Mouse (Mus musculus) gonadal fat pad, adult 2 months (tissue): ENCODE results near the gene Tob2. TPM values are rescaled to one million over a fixed set of nuclear protein-coding genes. Genes with fewer than 3 reads are reported as not detected.
A peak's percentile ranks its signal among the peaks of the same experiment; 100 is the strongest.

Experiments used
- DNase-seq: peaks from one replicate; pipeline ENCODE4 v3.0.0-alpha.2; 2012; ENCODE audit warnings: low read depth
- polyA plus RNA-seq: library from polyadenylated mRNA; depleted of rRNA; stranded (reverse); fragments of >200 nt; gene quantifications from 2 replicates; pipeline ENCODE4 v1.2.3, GENCODE M21; 2012; rRNA removed

Gene Tob2
- polyA plus RNA-seq, 1 experiment = 25.8 TPM

GRCm38 (mm10) chr15:81812287-81812686, 46.3 kb downstream of the Tob2 start:
- no peak for DNase-seq

DNA sequence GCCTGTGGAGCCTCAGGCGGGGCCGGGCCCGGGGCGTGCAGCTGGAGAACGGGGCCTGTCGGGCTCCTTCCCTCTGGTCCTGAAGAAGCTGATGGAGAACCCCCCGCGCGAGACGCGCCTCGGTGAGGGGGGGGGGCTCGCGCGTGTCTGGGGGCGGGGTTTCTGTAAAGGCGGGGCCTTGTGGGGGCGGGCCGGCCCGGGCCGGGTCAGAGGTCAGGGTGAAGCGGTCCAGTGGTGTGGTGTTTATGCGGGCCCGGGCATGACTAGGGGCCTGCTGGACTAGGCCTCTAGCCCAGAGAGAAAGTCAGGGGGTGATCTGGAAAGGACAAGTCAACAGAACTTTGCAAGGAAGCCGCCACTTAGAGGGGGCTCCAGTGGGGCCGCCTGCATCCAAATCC, 47.0 kb downstream of the Tob2 start:
- no peak for DNase-seq

- peak; percentile 78 for DNase-seq
These were observed 47.7 kb downstream of the Tob2 start for GRCm38 (mm10) chr15:81810671-81811598.

DNA sequence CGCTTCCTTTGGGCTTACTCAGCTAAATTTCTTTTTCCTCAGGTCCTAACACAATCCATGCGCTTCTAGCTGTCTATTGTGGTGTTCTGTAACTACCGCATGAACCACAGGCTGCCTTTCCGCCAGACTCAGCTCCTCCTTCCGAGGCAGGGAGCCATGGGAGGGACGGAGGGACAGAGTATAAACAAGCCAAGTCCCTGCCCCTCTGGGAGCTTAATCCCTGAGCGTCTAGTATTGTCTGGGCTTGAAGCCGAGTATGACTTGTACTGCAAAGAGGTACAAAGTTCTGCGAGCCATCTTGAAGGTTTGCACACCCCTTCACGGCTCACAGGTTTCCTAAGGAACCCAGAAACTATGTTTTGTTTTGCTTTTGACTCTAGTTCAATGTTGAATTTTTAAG, 48.4 kb downstream of the Tob2 start:
- DNase-seq = peak; percentile 87

GRCm38 (mm10) chr15:81809550-81809949, 49.0 kb downstream of the Tob2 start:
- DNase-seq = peak; percentile 60

DNA sequence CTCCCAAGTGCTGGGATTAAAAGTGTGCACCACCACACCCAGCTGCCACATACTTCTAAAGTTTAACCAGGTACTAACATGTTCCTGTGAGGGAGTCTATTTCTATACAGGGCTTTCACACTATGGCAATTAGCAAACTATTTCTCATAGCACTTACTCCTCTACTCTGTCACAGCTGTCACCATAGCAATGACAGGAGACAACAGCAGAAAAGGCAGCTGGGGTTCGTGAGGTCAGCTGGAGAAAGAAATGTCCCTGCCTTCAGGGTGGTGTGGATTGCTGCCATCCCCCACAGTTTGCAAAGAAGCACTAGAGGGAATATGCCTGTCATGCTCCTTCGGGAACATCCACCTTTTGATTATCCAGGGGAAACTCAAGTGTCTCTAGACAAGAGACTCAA, 49.8 kb downstream of the Tob2 start:
- no peak for DNase-seq

DNA sequence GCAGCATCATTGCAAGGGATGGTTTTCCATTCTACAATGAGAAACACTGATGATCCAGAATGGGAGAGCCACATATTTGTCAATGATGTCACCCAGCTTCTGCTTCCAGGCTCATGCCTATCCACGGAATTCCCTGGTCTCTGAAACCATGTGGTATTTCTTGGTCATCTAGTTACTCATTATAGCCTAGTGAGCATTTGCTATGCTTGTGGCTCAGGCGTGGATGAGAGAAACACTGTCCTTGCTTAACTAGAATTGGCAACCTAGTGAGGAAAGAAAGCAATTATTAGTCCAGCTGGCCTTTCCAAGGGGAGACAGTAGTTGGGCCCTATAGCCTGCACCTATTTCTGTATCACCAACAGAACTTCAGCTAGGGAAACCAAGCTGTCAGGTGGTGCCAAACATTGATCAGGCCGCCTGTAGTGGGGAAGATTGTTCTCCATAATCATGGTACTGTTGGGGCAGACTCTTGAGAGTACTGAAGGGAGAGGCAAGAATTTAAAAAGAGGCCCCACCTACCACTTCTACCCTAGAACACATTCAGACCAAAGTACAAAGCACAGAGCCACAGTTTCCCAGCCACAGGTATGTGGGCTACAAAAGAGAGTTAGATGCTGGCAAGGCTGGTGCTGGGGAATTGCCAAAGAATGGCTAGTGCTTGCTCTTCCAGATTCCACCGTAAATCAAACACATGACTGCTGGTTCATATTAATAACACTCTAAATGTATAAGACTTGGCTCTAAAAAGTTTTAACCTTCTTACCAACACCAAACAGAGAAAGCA, 51.8 kb downstream of the Tob2 start:
- DNase-seq = peak; percentile 67

DNA sequence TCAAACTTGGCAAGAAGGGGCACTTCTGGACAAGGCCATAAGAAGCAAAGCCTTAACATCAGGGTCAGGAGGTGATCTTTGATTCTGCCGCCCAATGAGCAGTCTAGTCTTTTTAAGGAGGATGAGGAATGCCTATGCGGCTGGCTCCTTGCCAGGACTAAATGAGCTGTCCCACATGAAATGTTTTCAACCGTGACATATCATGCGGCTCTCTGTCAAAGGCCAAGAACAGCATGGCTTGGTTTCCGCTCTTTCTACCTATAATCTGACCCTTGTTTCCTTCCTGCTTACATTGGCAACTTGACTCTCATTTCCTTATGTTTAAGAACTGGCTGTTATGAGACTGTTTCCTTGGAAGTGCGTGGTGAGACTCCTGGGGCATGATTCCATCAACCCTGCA, 53.0 kb downstream of the Tob2 start:
- DNase-seq = no peak

DNA sequence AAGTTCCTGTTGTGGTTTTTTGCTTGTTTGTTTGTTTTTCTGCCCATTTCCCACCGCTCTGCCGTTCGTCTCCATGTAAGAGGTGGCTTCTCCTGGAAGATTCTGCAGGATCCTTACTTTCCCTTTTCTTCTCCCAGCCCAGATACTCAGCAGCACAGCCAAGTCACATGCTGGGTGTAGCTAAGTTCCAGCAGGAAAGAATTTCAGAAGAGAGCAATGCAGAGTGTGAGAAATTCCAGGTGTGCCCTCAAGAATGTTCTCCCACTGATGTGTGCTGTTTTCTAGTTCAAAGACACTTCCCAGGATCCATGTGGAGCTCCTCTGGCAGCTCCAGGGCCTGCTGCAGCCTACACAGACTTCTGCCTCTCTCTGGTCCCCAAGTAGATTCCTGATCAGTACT, 53.7 kb downstream of the Tob2 start:
- DNase-seq = no peak

DNA sequence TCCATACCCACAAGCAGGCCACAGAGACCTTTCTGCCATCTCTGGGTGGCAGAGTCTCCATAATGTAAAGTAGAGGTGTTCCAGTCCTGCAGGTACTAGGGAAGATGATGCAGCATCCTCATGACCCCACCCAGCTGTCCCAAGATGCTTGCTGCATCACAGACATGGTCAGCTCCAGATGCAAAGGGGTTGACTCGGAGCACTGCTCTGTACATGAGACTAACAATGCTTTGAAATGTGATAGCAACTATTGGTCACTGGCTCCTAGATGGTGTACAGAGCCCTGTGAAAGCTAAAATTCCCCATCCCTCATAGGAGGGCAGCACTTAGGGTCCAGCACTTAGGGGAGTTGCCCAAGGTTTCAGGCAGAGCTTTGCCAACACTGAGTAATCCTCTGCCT, 54.4 kb downstream of the Tob2 start:
- DNase-seq = no peak

GRCm38 (mm10) chr15:81803425-81803951, 55.1 kb downstream of the Tob2 start:
- no peak for DNase-seq

- DNase-seq = no peak
These were observed 55.6 kb downstream of the Tob2 start for GRCm38 (mm10) chr15:81802941-81803351.

DNA sequence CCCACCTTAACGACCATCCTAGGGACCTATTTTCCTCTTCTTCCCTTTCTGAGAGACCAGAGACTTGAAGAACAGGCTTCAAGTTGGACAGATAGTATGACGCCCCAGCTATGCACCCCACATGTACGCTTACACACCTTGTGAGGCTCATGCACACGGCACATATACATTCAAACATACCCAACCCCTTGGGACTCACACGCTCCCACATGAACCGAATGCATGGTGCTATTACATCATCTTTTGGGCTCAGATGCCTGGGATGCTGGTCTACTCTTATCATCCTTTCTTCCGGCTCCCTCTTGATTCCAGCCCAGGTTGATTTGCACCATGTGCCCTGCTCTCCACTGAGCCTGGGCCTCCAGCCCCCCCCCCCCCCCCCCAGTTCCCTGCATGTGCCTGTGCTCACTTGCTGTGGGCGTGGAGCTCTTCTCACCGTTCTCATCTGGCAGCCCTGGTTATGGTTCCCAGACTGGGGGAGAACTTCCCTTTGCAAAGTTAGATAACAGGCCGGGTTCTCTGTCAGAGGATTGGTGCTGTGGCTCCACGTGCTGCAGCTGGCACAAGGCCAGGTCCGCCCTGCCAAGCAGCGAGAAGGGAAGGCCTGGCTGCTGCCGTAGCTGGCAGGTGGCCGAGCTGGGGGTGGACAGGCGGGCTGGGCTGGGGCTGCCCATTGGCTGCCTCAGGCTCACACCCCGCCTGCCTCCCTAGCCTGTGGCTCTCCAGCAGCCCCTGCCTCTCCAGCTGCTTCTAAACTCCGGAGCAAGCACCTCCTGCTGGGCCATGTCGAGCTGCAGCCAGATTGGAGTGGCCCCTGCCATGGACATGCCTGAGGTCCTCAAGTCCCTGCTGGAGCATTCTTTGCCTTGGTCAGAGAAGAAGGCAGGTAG, 56.4 kb downstream of the Tob2 start, which contains the start of gene Tef:
Gene Tef, plus strand, starts transcription at position 421 of the 890 bp plus-strand sequence.
- DNase-seq = peak; percentile 56

DNA sequence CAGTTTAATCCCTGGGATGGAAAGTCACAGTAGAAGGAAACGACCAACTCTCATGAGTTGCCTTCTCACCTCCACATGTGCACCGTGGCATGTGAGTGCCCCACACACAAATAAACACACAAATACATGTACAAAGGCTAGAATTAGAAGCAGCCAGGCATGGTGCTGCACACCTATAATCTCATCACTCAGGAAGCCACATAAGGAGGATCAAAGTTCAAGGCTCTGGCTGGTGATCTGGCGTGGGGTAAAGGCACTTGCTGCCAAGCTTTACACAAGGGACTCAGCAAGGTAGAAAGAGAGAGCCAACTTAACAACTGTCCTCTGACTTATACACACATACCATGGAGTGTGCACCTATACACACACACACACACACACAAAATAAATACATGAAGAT, 58.2 kb downstream of the Tob2 start:
- no peak for DNase-seq

- no peak for DNase-seq
These were observed 60.2 kb downstream of the Tob2 start for GRCm38 (mm10) chr15:81798421-81798820.

Other genes starting within 250 kb of the Tob2 start
- gene L3mbtl2, start 194.9 kb downstream of the Tob2 start, polyA plus RNA-seq = 15.9 and 16.5 TPM in 2 replicates
- gene Chadl, start 161.5 kb downstream of the Tob2 start, polyA plus RNA-seq = 2.1 and 3.4 TPM in 2 replicates
- 30.6 and 38.2 TPM in 2 replicates for gene Zc3h7b, start 113.7 kb downstream of the Tob2 start, polyA plus RNA-seq
- 30.1 and 30.4 TPM in 2 replicates for gene Rangap1, start 113.3 kb downstream of the Tob2 start, polyA plus RNA-seq
- gene Tef, start 56.4 kb downstream of the Tob2 start, polyA plus RNA-seq = 60.0 and 63.8 TPM in 2 replicates
- gene Phf5a, start 13.1 kb upstream of the Tob2 start, polyA plus RNA-seq = 31.5 and 41.4 TPM in 2 replicates
- 305 and 314 TPM in 2 replicates for gene Aco2, start 13.5 kb upstream of the Tob2 start, polyA plus RNA-seq
- gene Polr3h, start 67.4 kb upstream of the Tob2 start, polyA plus RNA-seq = 14.1 and 17.0 TPM in 2 replicates
- 10.0 and 13.9 TPM in 2 replicates for gene Csdc2, start 78.0 kb upstream of the Tob2 start, polyA plus RNA-seq
- gene Pmm1, start 102.1 kb upstream of the Tob2 start, polyA plus RNA-seq = 59.5 and 76.2 TPM in 2 replicates
- gene 1700029P11Rik, start 121.7 kb upstream of the Tob2 start, polyA plus RNA-seq = 0.35 and 0.52 TPM in 2 replicates
- gene Xrcc6, start 129.0 kb upstream of the Tob2 start, polyA plus RNA-seq = 13.5 and 13.8 TPM in 2 replicates
- gene Desi1, start 175.1 kb upstream of the Tob2 start, polyA plus RNA-seq = 28.0 and 30.0 TPM in 2 replicates
- 71.8 and 84.4 TPM in 2 replicates for gene Snu13, start 188.8 kb upstream of the Tob2 start, polyA plus RNA-seq
- gene 4930407I10Rik, start 200.4 kb upstream of the Tob2 start, polyA plus RNA-seq = 0.09 and 0.15 TPM in 2 replicates
- 0.04 and 0.06 TPM in 2 replicates for gene Mei1, start 211.2 kb upstream of the Tob2 start, polyA plus RNA-seq